Mouse (Mus musculus): Measurements from ENCODE around the gene Adgrl3. TPM values are rescaled to one million over a fixed set of nuclear protein-coding genes. Genes with fewer than 3 reads are reported as not detected.
"Not testable (repeated sequence)": the region's sequence is repeated elsewhere in the genome, so short reads cannot be mapped to it uniquely, and the experiment has no call there.

Gene Adgrl3
- total RNA-seq, 2 experiments from 2014 or later, result not detected

DNA sequence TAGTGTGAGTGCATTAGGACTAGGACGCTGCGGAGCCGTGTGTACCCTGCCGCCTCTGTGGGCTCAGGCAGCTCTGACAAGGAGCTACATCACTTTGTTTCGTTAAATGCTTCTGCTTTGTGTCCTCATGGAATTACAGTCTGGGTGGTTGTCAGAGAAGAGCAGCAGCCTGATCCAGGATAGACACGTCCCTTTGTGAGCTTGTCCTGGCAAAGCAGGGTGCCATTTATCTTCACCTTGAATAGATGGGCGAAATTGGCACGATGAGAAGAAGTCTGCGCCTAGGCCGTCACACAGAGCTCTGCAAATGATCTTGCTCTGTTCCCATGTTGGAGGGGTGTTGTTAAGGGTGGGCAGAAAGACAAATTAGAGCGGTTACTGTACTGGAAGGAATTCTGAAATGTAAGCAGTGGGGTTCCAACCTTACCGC lies 504.6 kb downstream of the Adgrl3 start:
- no peak for ATAC-seq (replicated peaks; ENCODE audit: poor library complexity, severe bottlenecking)

DNA sequence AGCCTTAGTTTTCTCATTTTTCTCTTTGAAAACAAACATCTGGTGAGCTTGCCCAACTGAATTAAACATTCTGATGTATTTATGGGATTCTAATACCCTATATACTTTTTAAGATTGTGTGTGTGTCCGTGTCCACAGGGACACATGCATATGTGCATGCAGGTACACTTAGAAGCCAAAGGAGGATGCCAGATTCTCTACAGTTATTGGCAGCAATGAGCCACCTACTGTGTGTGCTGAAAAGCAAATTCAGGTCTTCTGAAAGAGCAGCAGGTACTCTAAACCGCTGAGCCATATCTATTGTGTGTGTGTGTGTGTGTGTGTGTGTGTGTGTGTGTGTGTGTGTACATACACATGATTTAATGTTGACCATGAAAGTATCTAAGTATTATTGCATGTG lies 505.4 kb downstream of the Adgrl3 start:
- no peak for ATAC-seq (replicated peaks; ENCODE audit: poor library complexity, severe bottlenecking)

- no peak for ATAC-seq (replicated peaks; ENCODE audit: poor library complexity, severe bottlenecking)
These were observed 511.7 kb downstream of the Adgrl3 start for GRCm38 (mm10) chr5:81531639-81532038.

DNA sequence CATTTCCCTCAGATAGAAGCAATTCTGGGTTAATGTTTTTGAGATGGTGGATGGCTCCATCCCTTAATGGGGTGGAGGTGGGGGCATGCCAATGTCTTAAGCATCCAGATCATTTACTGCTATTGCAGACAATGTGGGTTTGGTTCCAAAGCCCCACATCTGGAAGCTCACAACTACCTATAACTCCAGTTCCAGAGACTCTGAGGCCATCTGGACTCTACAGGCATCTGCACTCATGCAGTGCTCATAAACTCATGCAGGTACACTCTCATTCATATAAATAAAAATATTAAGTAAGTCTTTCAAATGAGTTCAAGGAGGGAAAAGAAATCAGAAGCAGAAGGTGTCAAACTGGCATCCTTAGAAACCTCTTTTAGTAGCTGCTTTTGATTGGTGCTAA lies 530.3 kb downstream of the Adgrl3 start:
- no peak for ATAC-seq (replicated peaks; ENCODE audit: poor library complexity, severe bottlenecking)

GRCm38 (mm10) chr5:81555149-81555548 lies 535.2 kb downstream of the Adgrl3 start:
- ATAC-seq (replicated peaks; ENCODE audit: poor library complexity, severe bottlenecking), result not testable (repeated sequence)

GRCm38 (mm10) chr5:81556008-81556407 lies 536.1 kb downstream of the Adgrl3 start:
- ATAC-seq (replicated peaks; ENCODE audit: poor library complexity, severe bottlenecking), result no peak

- no peak for ATAC-seq (replicated peaks; ENCODE audit: poor library complexity, severe bottlenecking)
These were observed 539.0 kb downstream of the Adgrl3 start for GRCm38 (mm10) chr5:81558965-81559364.

DNA sequence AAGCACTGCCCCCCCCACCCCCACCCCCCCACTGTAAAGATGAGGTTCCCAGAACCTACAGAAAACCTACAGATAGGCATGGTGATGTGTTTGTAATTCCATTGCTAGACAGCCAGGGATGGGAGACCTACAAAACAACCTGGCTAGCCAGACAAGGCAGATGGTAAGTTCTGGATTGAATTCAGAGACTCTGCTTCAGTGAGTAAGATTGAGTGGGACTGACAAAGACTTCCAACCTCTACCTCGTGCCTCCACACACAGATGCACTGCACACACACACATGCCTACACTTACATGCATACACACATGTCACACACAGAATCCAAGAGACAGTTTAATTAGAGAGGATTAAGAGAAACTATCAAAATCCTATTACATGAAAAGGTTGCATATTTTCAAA lies 544.4 kb downstream of the Adgrl3 start:
- ATAC-seq (replicated peaks; ENCODE audit: poor library complexity, severe bottlenecking), result no peak

GRCm38 (mm10) chr5:81566577-81566976 lies 546.6 kb downstream of the Adgrl3 start:
- ATAC-seq (replicated peaks; ENCODE audit: poor library complexity, severe bottlenecking), result no peak

DNA sequence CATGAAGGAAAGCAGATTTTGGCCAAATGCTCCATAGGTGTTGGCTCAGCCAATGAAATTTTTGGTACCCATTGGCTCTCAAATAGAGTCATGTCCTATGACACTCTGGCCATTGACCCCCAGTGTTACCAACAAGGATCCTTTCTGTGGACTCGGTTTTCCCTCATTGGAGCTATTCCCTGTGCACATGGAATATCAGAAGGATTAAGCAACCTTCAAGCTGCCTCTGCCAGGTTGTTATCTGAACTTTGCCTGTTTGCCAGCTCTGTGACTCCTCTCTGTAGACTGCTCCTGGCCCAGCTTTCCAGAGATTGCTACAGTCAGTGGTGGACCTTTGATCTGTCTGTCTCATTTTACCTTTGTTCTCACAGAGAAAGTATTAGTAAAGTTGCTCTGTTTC lies 548.8 kb downstream of the Adgrl3 start:
- ATAC-seq (replicated peaks; ENCODE audit: poor library complexity, severe bottlenecking), result no peak

GRCm38 (mm10) chr5:81582886-81583285 lies 562.9 kb downstream of the Adgrl3 start:
- no peak for ATAC-seq (replicated peaks; ENCODE audit: poor library complexity, severe bottlenecking)

- no peak for ATAC-seq (replicated peaks; ENCODE audit: poor library complexity, severe bottlenecking)
These were observed 563.5 kb downstream of the Adgrl3 start for GRCm38 (mm10) chr5:81583425-81583824.

- ATAC-seq (replicated peaks; ENCODE audit: poor library complexity, severe bottlenecking), result no peak
These were observed 565.0 kb downstream of the Adgrl3 start for GRCm38 (mm10) chr5:81584945-81585344.

DNA sequence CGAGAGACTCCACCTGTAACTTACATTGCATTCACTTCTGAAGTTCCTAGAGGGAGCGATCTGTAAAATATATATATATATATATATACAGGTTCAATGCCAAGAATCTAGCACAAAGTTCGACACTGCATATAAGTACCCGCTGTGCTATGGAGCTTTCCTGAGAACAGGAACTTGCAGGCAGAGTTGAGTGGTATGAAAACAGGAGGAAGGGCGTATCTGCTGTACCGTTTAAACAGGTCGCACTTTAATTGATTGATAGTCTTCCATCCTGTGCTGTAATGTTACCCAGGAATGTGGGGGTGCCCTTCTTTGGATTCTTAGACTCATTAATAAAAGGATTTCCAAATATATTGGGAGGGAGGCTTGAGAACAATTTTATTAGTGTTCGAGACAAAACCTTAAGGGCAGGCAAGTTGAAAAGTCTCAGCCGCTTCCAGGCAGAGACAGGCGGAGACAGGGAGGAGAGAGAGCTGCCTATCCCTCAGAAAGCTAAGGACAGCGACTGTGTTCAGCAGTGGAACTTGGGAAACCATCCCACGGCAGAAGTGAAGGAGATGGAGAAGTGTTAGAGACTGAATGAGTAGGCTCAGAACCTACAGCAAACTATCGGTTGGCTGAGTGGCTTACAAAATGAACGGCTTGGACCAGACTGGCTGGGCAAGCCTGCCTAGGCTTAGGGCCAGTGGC lies 570.2 kb downstream of the Adgrl3 start:
- ATAC-seq (replicated peaks; ENCODE audit: poor library complexity, severe bottlenecking), result no peak

GRCm38 (mm10) chr5:81591481-81591880 lies 571.5 kb downstream of the Adgrl3 start:
- no peak for ATAC-seq (replicated peaks; ENCODE audit: poor library complexity, severe bottlenecking)

GRCm38 (mm10) chr5:81593396-81593995 lies 573.6 kb downstream of the Adgrl3 start:
- no peak for ATAC-seq (replicated peaks; ENCODE audit: poor library complexity, severe bottlenecking)

DNA sequence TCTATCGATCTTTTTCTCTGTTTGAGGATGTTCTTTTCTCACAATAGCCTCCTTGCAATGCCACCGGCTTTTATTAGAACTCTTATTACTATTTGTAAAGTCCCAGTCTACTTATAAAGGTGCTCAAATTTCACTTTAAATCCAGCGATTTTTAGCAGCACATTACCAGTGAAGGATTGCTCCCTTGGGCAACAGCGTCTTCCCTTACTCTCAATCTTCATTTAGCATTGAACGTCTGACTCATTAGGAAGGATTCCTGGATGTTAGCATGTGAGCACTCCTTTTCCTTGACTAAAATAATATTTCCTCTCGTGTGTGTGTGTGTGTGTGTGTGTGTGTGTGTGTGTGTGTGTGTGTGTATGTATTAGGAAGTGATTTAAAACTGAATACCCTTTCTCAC lies 578.1 kb downstream of the Adgrl3 start:
- ATAC-seq (replicated peaks; ENCODE audit: poor library complexity, severe bottlenecking), result no peak

DNA sequence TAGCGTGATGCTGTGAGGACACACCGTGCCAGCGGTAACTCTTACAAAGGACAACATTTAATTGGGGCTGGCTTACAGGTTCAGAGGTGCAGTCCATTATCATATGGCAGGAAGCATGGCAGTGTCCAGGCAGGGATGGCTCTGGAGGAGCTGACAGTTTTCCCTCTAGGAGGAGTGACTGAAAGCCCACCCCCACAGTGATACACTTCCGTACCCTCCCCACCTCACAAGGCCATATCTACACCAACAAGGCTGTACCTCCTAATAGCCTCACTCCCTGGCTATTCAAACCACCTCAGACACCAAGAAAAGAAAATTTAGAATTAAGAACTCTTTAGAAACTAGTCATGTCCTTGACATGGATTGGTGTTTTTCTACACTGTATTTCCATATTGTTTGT lies 583.0 kb downstream of the Adgrl3 start:
- ATAC-seq (replicated peaks; ENCODE audit: poor library complexity, severe bottlenecking), result no peak

DNA sequence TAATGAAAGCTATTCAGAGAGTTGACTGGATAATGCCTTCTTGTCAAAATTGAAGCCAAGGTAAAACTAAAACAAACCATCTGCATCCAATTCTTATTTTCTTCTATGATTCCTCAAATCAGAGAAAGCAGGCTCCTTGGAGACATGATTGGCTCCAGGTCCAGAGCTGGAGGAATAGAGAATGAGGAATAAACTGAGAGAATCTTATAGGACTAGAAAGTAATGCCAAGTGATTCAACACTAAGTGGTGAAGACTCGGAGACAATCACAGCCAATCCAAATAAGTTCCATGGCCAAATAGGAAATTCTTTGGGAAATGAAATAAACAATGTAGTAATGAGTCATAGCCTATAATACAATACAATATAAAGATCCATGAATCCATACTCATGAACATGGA lies 585.7 kb downstream of the Adgrl3 start:
- ATAC-seq (replicated peaks; ENCODE audit: poor library complexity, severe bottlenecking), result no peak

GRCm38 (mm10) chr5:81610223-81610622 lies 590.3 kb downstream of the Adgrl3 start:
- ATAC-seq (replicated peaks; ENCODE audit: poor library complexity, severe bottlenecking), result no peak

- ATAC-seq (replicated peaks; ENCODE audit: poor library complexity, severe bottlenecking), result no peak
These were observed 594.7 kb downstream of the Adgrl3 start for GRCm38 (mm10) chr5:81614674-81615073.

GRCm38 (mm10) chr5:81621106-81621505 lies 601.2 kb downstream of the Adgrl3 start:
- no peak for ATAC-seq (replicated peaks; ENCODE audit: poor library complexity, severe bottlenecking)
